Mouse (Mus musculus) WW6 (cell line): ENCODE results near the gene Csad.

Experiments used
- DNase-seq: peaks from one replicate; pipeline ENCODE4 v3.0.0-alpha.2; 2013; ENCODE audit warnings: low read depth, low spot score

Gene Csad

GRCm38 (mm10) chr15:102134709-102135108 is 69.8 kb downstream of the Csad start:
- no peak for DNase-seq

- no peak for DNase-seq
Observed at GRCm38 (mm10) chr15:102133314-102133713, 71.2 kb downstream of the Csad start.
